Mouse (Mus musculus) CH12.LX (cell line): ENCODE measurements around the gene Socs2. TPM values are rescaled to one million over a fixed set of nuclear protein-coding genes. Genes with fewer than 3 reads are reported as not detected.

Experiments
- DNase-seq: peaks from one replicate; pipeline ENCODE4 v3.0.0-alpha.2; 2013; ENCODE audit errors: extremely low read depth
- H3K27ac ChIP-seq: 2 replicates; pipeline ENCODE4 v1.5.1; 2012; ENCODE audit warnings: low read depth, mild to moderate bottlenecking, control low read depth, moderate library complexity; ENCODE audit not compliant: insufficient read depth
- H3K27me3 ChIP-seq: replicated peaks from 2 replicates; pipeline ENCODE3; 2012; ENCODE audit warnings: inconsistent platforms
- H3K36me3 ChIP-seq, 2 experiments: replicated peaks in 1 of 2; 2 replicates each; pipeline versions ENCODE3 to v1.6.1; 2012; ENCODE audit warnings: inconsistent platforms in 1 of 2, low read length in 1 of 2, mild to moderate bottlenecking in 1 of 2, mixed read lengths in 1 of 2, moderate library complexity in 1 of 2; ENCODE audit not compliant: control insufficient read depth in 1 of 2, insufficient read depth in 1 of 2
- H3K4me1 ChIP-seq, 2 experiments: 2 replicates each; pipeline ENCODE4 v1.6.1; 2012; ENCODE audit warnings: inconsistent platforms in 1 of 2, moderate library complexity in 1 of 2; ENCODE audit not compliant: insufficient read depth in 2 of 2, control insufficient read depth in 1 of 2
- H3K4me2 ChIP-seq: 2 replicates; pipeline ENCODE4 v1.6.1; 2012; ENCODE audit warnings: low read depth, mild to moderate bottlenecking, control low read depth; ENCODE audit not compliant: poor library complexity, insufficient read depth, severe bottlenecking
- H3K4me3 ChIP-seq, 3 experiments: fragments of 150-350 bp in 1 of 3; sonication (generic) in 1 of 3; replicated peaks in 1 of 3; 2 replicates each; pipeline versions ENCODE3 to v1.5.1; 2011 to 2012; ENCODE audit warnings: low read depth in 2 of 3, low read length in 2 of 3, mild to moderate bottlenecking in 2 of 3, moderate library complexity in 2 of 3, control low read depth in 1 of 3, improper control_type of control experiment in 1 of 3, inconsistent platforms in 1 of 3, mixed read lengths in 1 of 3; ENCODE audit not compliant: poor library complexity in 1 of 3
- H3K79me2 ChIP-seq: replicated peaks from 2 replicates; pipeline ENCODE4 v1.6.1; 2012; ENCODE audit warnings: mild to moderate bottlenecking, moderate library complexity; ENCODE audit not compliant: control insufficient read depth, poor library complexity, insufficient read depth, severe bottlenecking; ENCODE audit errors: extremely low read depth
- H3K9ac ChIP-seq: 2 replicates; pipeline ENCODE4 v1.6.1; 2012; ENCODE audit warnings: low read depth, mild to moderate bottlenecking, control low read depth, moderate library complexity; ENCODE audit not compliant: insufficient read depth
- H3K9me3 ChIP-seq: replicated peaks from 2 replicates; pipeline ENCODE3; 2012; ENCODE audit warnings: low read length, inconsistent platforms, mixed read lengths
- BHLHE40 ChIP-seq: IDR thresholded peaks from 2 replicates; pipeline ENCODE4 v1.6.1; 2011; ENCODE audit warnings: mild to moderate bottlenecking, low read depth, low read length, improper control_type of control experiment
- CTCF ChIP-seq, 2 experiments: IDR thresholded peaks in 1 of 2; conservative IDR thresholded peaks in 1 of 2; 2 replicates each; pipeline ENCODE4 v1.5.1; 2011 to 2012; ENCODE audit warnings: low read depth in 2 of 2, low read length in 2 of 2, improper control_type of control experiment in 1 of 2, inconsistent platforms in 1 of 2, mild to moderate bottlenecking in 1 of 2, moderate library complexity in 1 of 2
- E2F4 ChIP-seq: IDR thresholded peaks from 2 replicates; pipeline ENCODE4 v1.6.1; 2011; ENCODE audit warnings: low read depth, low read length, improper control_type of control experiment; ENCODE audit not compliant: insufficient replicate concordance
- JUND ChIP-seq: conservative IDR thresholded peaks from 2 replicates; pipeline ENCODE4 v1.6.1; 2011; ENCODE audit warnings: low read depth, low read length, improper control_type of control experiment
- MAFK ChIP-seq: IDR thresholded peaks from 2 replicates; pipeline ENCODE4 v1.6.1; 2011; ENCODE audit warnings: low read length, improper control_type of control experiment; ENCODE audit not compliant: insufficient replicate concordance
- MAZ ChIP-seq: IDR thresholded peaks from 2 replicates; pipeline ENCODE4 v1.6.1; 2012; ENCODE audit warnings: low read depth, mild to moderate bottlenecking, inconsistent platforms, low read length, improper control_type of control experiment, moderate library complexity
- MEF2A ChIP-seq: IDR thresholded peaks from 2 replicates; pipeline ENCODE4 v1.6.1; 2014; ENCODE audit warnings: low read depth, mild to moderate bottlenecking, inconsistent platforms, low read length, improper control_type of control experiment, borderline replicate concordance
- RAD21 ChIP-seq: IDR thresholded peaks from 2 replicates; pipeline ENCODE4 v1.6.1; 2011; ENCODE audit warnings: low read depth, mild to moderate bottlenecking, low read length, improper control_type of control experiment, moderate library complexity
- RCOR1 ChIP-seq: conservative IDR thresholded peaks from 2 replicates; pipeline ENCODE4 v1.6.1; 2012; ENCODE audit warnings: low read depth, mild to moderate bottlenecking, inconsistent platforms, low read length, improper control_type of control experiment
- SIN3A ChIP-seq: IDR thresholded peaks from 2 replicates; pipeline ENCODE4 v1.6.1; 2012; ENCODE audit warnings: low read length, improper control_type of control experiment, inconsistent platforms
- SMC3 ChIP-seq: IDR thresholded peaks from 2 replicates; pipeline ENCODE4 v1.6.1; 2011; ENCODE audit warnings: low read depth, low read length, improper control_type of control experiment
- TCF12 ChIP-seq: IDR thresholded peaks from 2 replicates; pipeline ENCODE4 v1.6.1; 2014; ENCODE audit warnings: low read depth, mild to moderate bottlenecking, inconsistent platforms, low read length, improper control_type of control experiment
- ZMIZ1 ChIP-seq: IDR thresholded peaks from 2 replicates; pipeline ENCODE4 v1.6.1; 2012; ENCODE audit warnings: low read depth, mild to moderate bottlenecking, inconsistent platforms, low read length, improper control_type of control experiment
- ZNF384 ChIP-seq: IDR thresholded peaks from 2 replicates; pipeline ENCODE4 v1.6.1; 2012; ENCODE audit warnings: low read depth, low read length, improper control_type of control experiment, inconsistent platforms
- dilution Hi-C: fragments of 300-500 bp; cut with MboI; formaldehyde crosslinking; loops from 2 replicates; pipeline ENCODE4 v1.14.3; 2020; ENCODE audit warnings: low sequenced_read_pairs; ENCODE audit not compliant: extremely low pct_unique_long_range_greater_than_20kb, extremely low pct_ligation_motif_present
- in situ Hi-C: fragments of 300-500 bp; cut with MboI; formaldehyde crosslinking; loops from 3 replicates; pipeline ENCODE4 v1.14.3; 2019; ENCODE audit warnings: low sequenced_read_pairs, low pct_ligation_motif_present, low pct_unique_long_range_greater_than_20kb, mixed read lengths
- polyA plus RNA-seq: library from polyadenylated mRNA; unstranded; fragments of >175 nt; gene quantifications from 2 replicates; pipeline ENCODE4 v1.2.1, GENCODE M21; 2012; ENCODE audit warnings: low read depth; ENCODE audit not compliant: insufficient read length
- total RNA-seq, 2 experiments: library from RNA; depleted of rRNA; stranded (reverse); fragments of 300-350 nt in 1 of 2; fragments of >200 nt in 1 of 2; gene quantifications; 2 replicates each; pipeline ENCODE4 v1.2.3; 2012 to 2014

Gene Socs2
- total and polyA plus RNA-seq, 3 experiments = 7.8 to 16.3 (median 15.7) TPM

GRCm38 (mm10) chr10:95396356-95396755 is 20.6 kb downstream of the Socs2 start:
- Histone ChIP-seq H3K27me3 (no peaks in the 10 kb centered on the region), H3K9ac (no peak overlapping the region), H3K9me3 (no peaks in the 10 kb centered on the region), H3K4me1 (peaks cover 0 to 12% of the 10 kb centered on the region in 2 experiments; a peak in 2 of 4 replicates), H3K27ac (no peak overlapping the region), H3K4me2 (peak overlapping the region; percentile 81), H3K4me3 (no peak overlapping the region), H3K79me2 (no peaks in the 10 kb centered on the region), H3K36me3 (no peaks in the 10 kb centered on the region)
- in situ Hi-C loops (no loop called here), dilution Hi-C loops (no loop called here)
- DNase-seq = no peak
- TF ChIP-seq ZNF384 (no peak), CTCF (conservative IDR thresholded peaks at IDR 0.05 in 1 of 2, IDR thresholded peaks at IDR 0.05 in 1 of 2; ENCODE audit: low read depth in 2 of 2, low read length in 2 of 2) (no peak), SMC3 (no peak), TCF12 (no peak), MEF2A (no peak), E2F4 (no peak), MAFK (no peak)

DNA sequence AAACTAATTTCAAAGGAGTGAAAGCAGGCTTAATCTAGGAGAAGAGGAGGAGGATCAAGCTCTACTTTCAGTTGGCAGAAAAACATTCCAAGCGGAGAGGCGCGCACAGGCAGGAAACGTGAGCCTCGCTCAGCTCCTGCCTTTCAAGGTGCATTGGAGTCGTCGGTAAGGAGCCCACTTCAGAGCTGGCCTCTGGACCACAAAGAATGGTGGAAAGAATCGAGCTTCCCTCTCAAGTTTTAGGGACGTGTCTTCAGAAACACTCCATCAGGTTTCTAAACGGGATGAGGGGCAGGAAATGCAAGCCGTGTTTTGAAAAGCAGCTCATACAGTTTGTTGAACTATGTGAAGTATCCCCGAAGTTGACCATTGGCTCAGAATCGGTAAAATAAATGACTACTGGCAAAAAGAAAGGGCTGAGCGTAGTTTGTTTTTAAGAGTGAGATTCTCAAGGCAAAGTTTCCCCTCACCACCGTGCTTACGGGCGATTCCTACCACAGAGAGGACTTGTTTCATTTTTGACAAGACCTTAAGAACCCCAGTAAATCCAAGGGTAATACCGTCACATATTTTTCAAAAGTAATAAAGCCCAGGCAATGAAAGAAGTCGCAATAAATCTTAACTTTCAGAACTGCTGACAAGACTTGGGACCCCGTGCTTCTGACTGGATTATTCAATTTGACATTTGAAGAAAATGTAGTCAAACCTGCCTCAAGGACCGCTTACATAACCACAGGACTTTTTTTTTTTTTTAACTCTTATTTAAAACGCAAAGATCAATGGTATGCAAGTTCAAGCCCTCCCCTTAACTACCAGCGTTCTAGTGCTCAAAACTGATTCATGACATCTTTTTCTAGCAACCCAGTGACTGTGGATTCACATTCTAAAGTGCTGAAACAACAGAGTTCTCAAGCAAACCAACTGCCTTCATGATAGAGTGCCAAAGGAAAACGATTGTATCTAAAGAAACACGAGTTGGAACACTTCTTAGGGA is 21.9 kb downstream of the Socs2 start:
- H3K9ac ChIP-seq = peak overlapping the region; percentile 59
- no peaks in the 10 kb centered on the region for H3K27me3 ChIP-seq
- H3K36me3 ChIP-seq = no peaks in the 10 kb centered on the region
- H3K4me2 ChIP-seq = peak overlapping the region; percentile 100
- in situ Hi-C loops = no loop called here
- no peaks in the 10 kb centered on the region for H3K9me3 ChIP-seq
- no peak overlapping the region for H3K27ac ChIP-seq
- H3K79me2 ChIP-seq = no peaks in the 10 kb centered on the region
- dilution Hi-C loops = no loop called here
- no peak for TF ChIP-seq JUND
- TF ChIP-seq ZNF384 = peak; percentile 79
- no peak for TF ChIP-seq MAZ
- no peak for TF ChIP-seq RAD21
- TF ChIP-seq RCOR1 = no peak
- no peak for TF ChIP-seq ZMIZ1
- TF ChIP-seq BHLHE40 = 0 out of 2 replicates have a peak, but pooled peaks have one; percentile 25
- peak; percentile 21; the same call in 1 of the 2 replicates for TF ChIP-seq TCF12
- peak; percentile 27; the same call in 1 of the 2 replicates for TF ChIP-seq SIN3A
- H3K4me3 ChIP-seq = peak overlapping the region in 2 of 3 experiments; percentile 52
- peaks cover 0 to 12% of the 10 kb centered on the region in 2 experiments; a peak in 2 of 4 replicates for H3K4me1 ChIP-seq
- no peak for DNase-seq
